Mouse (Mus musculus): ENCODE measurements at regions not wholly inside any gene's neighbourhood (a gene's known extent, or its start where the extent isn't known, plus 50 kb on each side); places are given as distances from the start of the nearest gene placed in this dataset.

GRCm38 (mm10) chr13:97317633-97318032 is 76.7 kb downstream of the Enc1 start:
- 81% methylated on average over 3 of the region's 3 CpGs for WGBS (ENCODE audit: missing documents)
- Histone ChIP-seq H3K79me2 (ENCODE audit: inconsistent target) (no peaks in the 10 kb centered on the region), H3K36me3 (ENCODE audit: inconsistent target) (no peaks in the 10 kb centered on the region), H3K4me3 (ENCODE audit: inconsistent target) (no peak overlapping the region), H3K27ac (no peak overlapping the region)

- no peak overlapping the region for H3K4me3 ChIP-seq (ENCODE audit: inconsistent target)
- H3K36me3 ChIP-seq (ENCODE audit: inconsistent target): no peaks in the 10 kb centered on the region
- no peaks in the 10 kb centered on the region for H3K79me2 ChIP-seq (ENCODE audit: inconsistent target)
- H3K27ac ChIP-seq: no peak overlapping the region
- WGBS (ENCODE audit: missing documents): 85% methylated on average over 16 of the region's 16 CpGs
These were observed 71.8 kb downstream of the Enc1 start for GRCm38 (mm10) chr13:97312420-97313370.

- Histone ChIP-seq H3K79me2 (ENCODE audit: inconsistent target) (no peaks in the 10 kb centered on the region), H3K4me3 (ENCODE audit: inconsistent target) (no peak overlapping the region), H3K36me3 (ENCODE audit: inconsistent target) (no peaks in the 10 kb centered on the region), H3K27ac (no peak overlapping the region)
- WGBS (ENCODE audit: missing documents): 85% methylated on average over 4 of the region's 4 CpGs
These were observed 70.4 kb downstream of the Enc1 start for GRCm38 (mm10) chr13:97311340-97311739.

GRCm38 (mm10) chr13:97310855-97311189 is 69.9 kb downstream of the Enc1 start:
- Histone ChIP-seq H3K27ac (no peak overlapping the region), H3K36me3 (ENCODE audit: inconsistent target) (no peaks in the 10 kb centered on the region), H3K4me3 (ENCODE audit: inconsistent target) (no peak overlapping the region), H3K79me2 (ENCODE audit: inconsistent target) (no peaks in the 10 kb centered on the region)
- 80% methylated on average over 3 of the region's 3 CpGs for WGBS (ENCODE audit: missing documents)

- H3K4me3 ChIP-seq (ENCODE audit: inconsistent target): no peak overlapping the region
- H3K36me3 ChIP-seq (ENCODE audit: inconsistent target): no peaks in the 10 kb centered on the region
- 89% methylated on average over 8 of the region's 8 CpGs for WGBS (ENCODE audit: missing documents)
- H3K79me2 ChIP-seq (ENCODE audit: inconsistent target): no peaks in the 10 kb centered on the region
- H3K27ac ChIP-seq: no peak overlapping the region
These were observed 69.4 kb downstream of the Enc1 start for GRCm38 (mm10) chr13:97310186-97310854.

- 94% methylated on average over 3 of the region's 3 CpGs for WGBS (ENCODE audit: missing documents)
- Histone ChIP-seq H3K27ac (no peak overlapping the region), H3K4me3 (ENCODE audit: inconsistent target) (no peak overlapping the region), H3K36me3 (ENCODE audit: inconsistent target) (no peaks in the 10 kb centered on the region), H3K79me2 (ENCODE audit: inconsistent target) (no peaks in the 10 kb centered on the region)
These were observed 68.5 kb downstream of the Enc1 start for GRCm38 (mm10) chr13:97309411-97309810.

- Histone ChIP-seq H3K4me3 (ENCODE audit: inconsistent target) (no peak overlapping the region), H3K79me2 (ENCODE audit: inconsistent target) (no peaks in the 10 kb centered on the region), H3K27ac (no peak overlapping the region), H3K36me3 (ENCODE audit: inconsistent target) (no peaks in the 10 kb centered on the region)
- WGBS (ENCODE audit: missing documents): 88% methylated on average over 2 of the region's 2 CpGs
These were observed 67.5 kb downstream of the Enc1 start for GRCm38 (mm10) chr13:97308431-97308830.
